Mouse (Mus musculus) spleen, postnatal 36 days (tissue): ENCODE results near the gene Trim38.
A peak's percentile ranks its signal among the peaks of the same experiment; 100 is the strongest.

Experiments used
- DNase-seq, 2 experiments: peaks; one replicate each; pipeline ENCODE4 v3.0.0; 2022; ENCODE audit warnings: low spot score in 2 of 2, mixed read lengths in 1 of 2

The Trim38 gene

GRCm38 (mm10) chr13:23761871-23762821 lies 7.6 kb upstream of the Trim38 start, which contains the start of gene Hist1h3a:
Gene Hist1h3a (minus strand): TSS chr13:23762386.
- peak; percentile 72 to 83 for DNase-seq

- no peak for DNase-seq
Observed at GRCm38 (mm10) chr13:23763242-23763585, 6.5 kb upstream of the Trim38 start.

- peak; percentile 88 to 90 for DNase-seq
Observed at GRCm38 (mm10) chr13:23763586-23764323, 6.0 kb upstream of the Trim38 start, which contains the start of gene Hist1h1a. Gene Hist1h1a (plus strand): TSS chr13:23763666.

- DNase-seq = no peak
Observed at GRCm38 (mm10) chr13:23764324-23765171, 5.2 kb upstream of the Trim38 start.

GRCm38 (mm10) chr13:23765172-23765513 lies 4.6 kb upstream of the Trim38 start:
- DNase-seq = no peak

GRCm38 (mm10) chr13:23766772-23767171 lies 2.9 kb upstream of the Trim38 start:
- DNase-seq = no peak

- no peak for DNase-seq
Observed at GRCm38 (mm10) chr13:23768834-23769397, 797 bp upstream of the Trim38 start.

- DNase-seq = peak; percentile 16 to 44
Observed at GRCm38 (mm10) chr13:23772561-23773313, 3.0 kb downstream of the Trim38 start.

- no peak for DNase-seq
Observed at GRCm38 (mm10) chr13:23778339-23778738, 8.6 kb downstream of the Trim38 start.

- no peak for DNase-seq
Observed at GRCm38 (mm10) chr13:23779025-23779424, 9.3 kb downstream of the Trim38 start.

GRCm38 (mm10) chr13:23792520-23792919 lies 22.8 kb downstream of the Trim38 start:
- peak; percentile 30 to 40 for DNase-seq

GRCm38 (mm10) chr13:23799405-23799804 lies 29.7 kb downstream of the Trim38 start:
- DNase-seq = peak; percentile 33 to 45

GRCm38 (mm10) chr13:23804532-23804931 lies 34.8 kb downstream of the Trim38 start:
- DNase-seq = no peak

- no peak for DNase-seq
Observed at GRCm38 (mm10) chr13:23806422-23807052, 36.8 kb downstream of the Trim38 start, which contains the start of gene Slc17a2. Gene Slc17a2 (plus strand): TSS chr13:23806993.

GRCm38 (mm10) chr13:23816148-23816547 lies 46.4 kb downstream of the Trim38 start:
- no peak for DNase-seq

GRCm38 (mm10) chr13:23820179-23820940 lies 50.6 kb downstream of the Trim38 start:
- DNase-seq = no peak

- DNase-seq = no peak
Observed at GRCm38 (mm10) chr13:23822213-23822612, 52.5 kb downstream of the Trim38 start.

GRCm38 (mm10) chr13:23826606-23827005 lies 56.9 kb downstream of the Trim38 start:
- DNase-seq = no peak

- DNase-seq = peak in 1 of 2 experiments; percentile 15
Observed at GRCm38 (mm10) chr13:23833053-23833452, 63.3 kb downstream of the Trim38 start.
